Mouse (Mus musculus) heart, postnatal 0 days (tissue): ENCODE results near the gene Gm20721.

Experiments used
- CTCF ChIP-seq: IDR thresholded peaks from 2 replicates; pipeline ENCODE4 v1.5.1; 2016; ENCODE audit warnings: antibody characterized with exemption, control low read depth, low read depth
- EP300 ChIP-seq: IDR thresholded peaks from 2 replicates; pipeline ENCODE4 v1.6.1; 2016; ENCODE audit warnings: antibody characterized with exemption, low read depth

DNA sequence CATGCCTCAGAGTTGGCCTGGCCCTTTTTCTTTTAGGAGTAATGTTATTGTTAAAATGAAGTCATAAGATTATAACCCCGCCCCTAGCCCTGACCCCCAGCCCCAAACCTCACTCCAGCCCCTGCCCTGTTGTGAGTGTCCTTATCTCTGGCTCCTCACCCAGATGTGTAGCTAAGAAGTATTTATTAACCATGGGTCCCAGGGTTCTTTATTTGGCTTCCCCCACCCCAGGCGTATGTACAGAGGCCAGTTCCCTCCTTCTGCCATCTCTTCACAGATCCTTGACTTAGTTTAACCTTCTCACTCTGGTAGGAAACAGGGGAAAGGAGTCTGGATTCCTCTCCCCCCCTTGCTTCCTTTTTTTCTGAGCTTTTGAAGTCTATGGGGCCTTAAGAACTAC is 33.9 kb downstream of the Gm20721 start:
- no peak for TF ChIP-seq CTCF
- no peak for TF ChIP-seq EP300
